Mouse (Mus musculus) stomach, postnatal 0 days (tissue): ENCODE results near the gene Zbtb9.

Experiments used
- CTCF ChIP-seq: IDR thresholded peaks from 2 replicates; pipeline ENCODE4 v1.5.1; 2016; ENCODE audit warnings: antibody characterized with exemption, low read depth, mild to moderate bottlenecking, moderate library complexity
- EP300 ChIP-seq: optimal IDR thresholded peaks from 2 replicates; pipeline ENCODE3; 2016; ENCODE audit warnings: antibody characterized with exemption

DNA sequence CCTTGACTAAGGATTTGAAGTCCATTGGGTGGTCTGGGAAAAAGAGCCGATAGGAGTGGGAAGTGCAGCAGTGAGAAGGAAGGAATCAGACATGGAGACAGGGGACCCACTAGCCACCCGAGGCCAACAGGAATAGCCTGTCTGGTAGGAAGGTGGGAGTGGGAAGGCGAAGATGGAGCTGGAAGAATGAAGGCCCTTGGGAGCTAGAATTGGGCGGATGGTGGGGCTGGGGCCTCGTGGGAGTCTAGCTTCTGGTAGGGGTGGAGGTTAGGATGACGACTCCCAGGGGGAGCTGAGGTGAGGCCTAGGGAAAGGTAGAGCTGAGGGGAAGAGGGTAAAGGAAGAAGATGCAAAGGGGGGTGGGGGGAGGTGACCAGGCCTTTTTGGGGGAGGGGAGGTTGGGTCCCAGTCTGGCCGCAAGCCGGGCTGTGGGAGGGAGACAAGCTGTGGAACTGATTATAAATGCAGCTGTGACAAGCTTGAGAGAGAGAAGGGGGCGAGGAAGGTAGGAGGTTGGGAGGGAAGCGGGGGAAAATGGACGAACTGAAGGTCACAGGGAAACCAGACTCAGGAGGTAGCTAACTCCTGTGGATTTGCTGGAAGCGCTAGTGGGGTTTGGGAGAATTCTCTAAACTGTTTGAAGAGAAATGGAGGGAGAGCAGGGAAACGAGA is 27.0 kb upstream of the Zbtb9 start:
- TF ChIP-seq CTCF (no peak), EP300 (no peak)
